Mouse (Mus musculus): ENCODE measurements around the gene Ccl24. TPM values are rescaled to one million over a fixed set of nuclear protein-coding genes. Genes with fewer than 3 reads are reported as not detected.
"Not testable (repeated sequence)": the region's sequence is repeated elsewhere in the genome, so short reads cannot be mapped to it uniquely, and the experiment has no call there.

Ccl24 gene
- polyA plus RNA-seq (2012; fragmentation: generic; extraction: Trizol) = not detected

GRCm38 (mm10) chr5:135573006-135573405 lies at the start of gene Ccl24:
Gene Ccl24 (minus strand): TSS chr5:135573049.
- Histone ChIP-seq H3K4me2 (ENCODE audit: low read depth) (no peak within 1 kb of the TSS), H3K79me2 (ENCODE audit: control insufficient read depth, insufficient read depth) (no peaks in the 10 kb centered on the region), H3K36me3 (ENCODE audit: control insufficient read depth, insufficient read depth) (no peaks in the 10 kb centered on the region), H3ac (ENCODE audit: control insufficient read depth, insufficient read length) (no peak within 1 kb of the TSS), H3K4me3 (no peak within 1 kb of the TSS), H3K27me3 (ENCODE audit: control insufficient read depth, insufficient read depth, insufficient read length) (peaks cover 3% of the 10 kb centered on the region)
- no peak for TF ChIP-seq MYOG (IDR thresholded peaks at IDR 0.05; ENCODE audit: control insufficient read depth in 1 of 3, insufficient read depth in 1 of 3, insufficient read length in 2 of 3, low read depth in 2 of 3)
- no peak for TF ChIP-seq TCF12 (IDR thresholded peaks at IDR 0.05; ENCODE audit: insufficient read depth, poor library complexity, severe bottlenecking)
- no peak for TF ChIP-seq TCF3 (IDR thresholded peaks at IDR 0.05; ENCODE audit: insufficient read length, low read depth)
- TF ChIP-seq SRF (IDR thresholded peaks at IDR 0.05; ENCODE audit: control insufficient read depth, insufficient read length, low read depth) = no peak
- TF ChIP-seq MAX (IDR thresholded peaks at IDR 0.05; ENCODE audit: low read depth) = no peak
- TF ChIP-seq USF1 (IDR thresholded peaks at IDR 0.05; ENCODE audit: low read depth) = no peak
- TF ChIP-seq E2F4 (IDR thresholded peaks at IDR 0.05; ENCODE audit: insufficient read depth) = no peak
- no peak for TF ChIP-seq REST (IDR thresholded peaks at IDR 0.05; ENCODE audit: insufficient read depth, insufficient read length)
- no peak for TF ChIP-seq CEBPB (IDR thresholded peaks at IDR 0.05; ENCODE audit: insufficient read depth, poor library complexity, severe bottlenecking)
- no peak for TF ChIP-seq MYOD1 (IDR thresholded peaks at IDR 0.05; ENCODE audit: control insufficient read depth in 1 of 3, insufficient read length in 2 of 3, low read depth in 2 of 3)

- no peak for TF ChIP-seq USF1 (IDR thresholded peaks at IDR 0.05; ENCODE audit: low read depth)
- no peak for TF ChIP-seq E2F4 (IDR thresholded peaks at IDR 0.05; ENCODE audit: insufficient read depth)
- no peak for TF ChIP-seq SRF (IDR thresholded peaks at IDR 0.05; ENCODE audit: control insufficient read depth, insufficient read length, low read depth)
- peak in 2 of 3 experiments; percentile 26 to 73 for TF ChIP-seq MYOG (IDR thresholded peaks at IDR 0.05; ENCODE audit: control insufficient read depth in 1 of 3, insufficient read depth in 1 of 3, insufficient read length in 2 of 3, low read depth in 2 of 3)
- no peak for TF ChIP-seq POLR2A (IDR thresholded peaks at IDR 0.05; ENCODE audit: insufficient read length, low read depth)
- peak in 2 of 3 experiments; percentile 52 to 83 for TF ChIP-seq MYOD1 (IDR thresholded peaks at IDR 0.05; ENCODE audit: control insufficient read depth in 1 of 3, insufficient read length in 2 of 3, low read depth in 2 of 3)
- Histone ChIP-seq H3ac (ENCODE audit: control insufficient read depth, insufficient read length) (no peak overlapping the region), H3K27me3 (ENCODE audit: control insufficient read depth, insufficient read depth, insufficient read length) (no peaks in the 10 kb centered on the region), H3K4me2 (ENCODE audit: low read depth) (peak overlapping the region; percentile 51), H3K79me2 (ENCODE audit: control insufficient read depth, insufficient read depth) (no peaks in the 10 kb centered on the region), H3K36me3 (ENCODE audit: control insufficient read depth, insufficient read depth) (no peaks in the 10 kb centered on the region), H3K4me3 (no peak overlapping the region)
These were observed 48.9 kb upstream of the Ccl24 start for GRCm38 (mm10) chr5:135621725-135622124.

DNA sequence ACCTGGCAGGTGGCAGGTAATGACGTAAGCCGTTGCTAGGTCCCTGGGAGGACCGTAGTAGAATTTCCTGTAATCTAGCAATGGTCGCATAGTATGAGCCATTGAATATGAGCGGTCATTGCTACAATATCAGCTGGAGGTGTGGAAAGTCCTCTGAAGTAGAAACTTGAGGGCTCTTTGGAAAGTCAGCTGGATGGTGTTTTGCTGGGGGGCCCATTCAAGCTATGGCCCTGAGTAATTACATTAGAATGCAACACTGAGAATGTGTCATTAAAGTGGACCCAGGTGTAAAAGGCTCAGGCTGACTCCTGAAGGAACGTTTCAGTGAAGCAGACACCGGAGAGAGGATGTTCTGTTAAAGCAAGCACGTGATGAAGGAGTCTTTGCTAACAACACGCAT lies 47.7 kb upstream of the Ccl24 start:
- TF ChIP-seq SRF (IDR thresholded peaks at IDR 0.05; ENCODE audit: control insufficient read depth, insufficient read length, low read depth) (no peak), CEBPB (IDR thresholded peaks at IDR 0.05; ENCODE audit: insufficient read depth, poor library complexity, severe bottlenecking) (no peak), TCF3 (IDR thresholded peaks at IDR 0.05; ENCODE audit: insufficient read length, low read depth) (no peak), MAX (IDR thresholded peaks at IDR 0.05; ENCODE audit: low read depth) (no peak), REST (IDR thresholded peaks at IDR 0.05; ENCODE audit: insufficient read depth, insufficient read length) (no peak), POLR2A (IDR thresholded peaks at IDR 0.05; ENCODE audit: insufficient read length, low read depth) (no peak), TCF12 (IDR thresholded peaks at IDR 0.05; ENCODE audit: insufficient read depth, poor library complexity, severe bottlenecking) (no peak), E2F4 (IDR thresholded peaks at IDR 0.05; ENCODE audit: insufficient read depth) (no peak), USF1 (IDR thresholded peaks at IDR 0.05; ENCODE audit: low read depth) (no peak), MYOD1 (IDR thresholded peaks at IDR 0.05; ENCODE audit: control insufficient read depth in 1 of 3, insufficient read length in 2 of 3, low read depth in 2 of 3) (no peak), POLR2AphosphoS2 (IDR thresholded peaks at IDR 0.05; ENCODE audit: insufficient read length, low read depth) (no peak), MYOG (IDR thresholded peaks at IDR 0.05; ENCODE audit: control insufficient read depth in 1 of 3, insufficient read depth in 1 of 3, insufficient read length in 2 of 3, low read depth in 2 of 3) (no peak)

DNA sequence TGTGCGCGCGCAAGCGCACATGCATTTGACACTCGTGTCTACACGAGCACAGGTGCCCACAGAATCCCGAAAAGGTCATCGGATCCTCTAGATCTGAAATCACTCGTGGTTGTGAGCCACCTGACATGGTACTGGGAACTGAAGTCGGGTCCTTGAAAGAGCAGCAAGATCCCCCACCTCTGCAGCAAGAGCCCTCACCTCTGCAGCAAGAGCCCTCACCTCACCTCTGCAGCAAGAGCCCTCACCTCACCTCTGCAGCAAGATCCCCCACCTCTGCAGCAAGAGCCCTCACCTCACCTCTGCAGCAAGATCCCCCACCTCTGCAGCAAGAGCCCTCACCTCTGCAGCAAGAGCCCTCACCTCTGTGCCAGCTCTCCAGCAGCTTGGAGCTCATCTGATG lies 46.9 kb upstream of the Ccl24 start:
- H3K4me3 ChIP-seq; H3K79me2 ChIP-seq (ENCODE audit: control insufficient read depth, insufficient read depth); H3K27me3 ChIP-seq (ENCODE audit: control insufficient read depth, insufficient read depth, insufficient read length); H3K36me3 ChIP-seq (ENCODE audit: control insufficient read depth, insufficient read depth); H3K4me2 ChIP-seq (ENCODE audit: low read depth); H3ac ChIP-seq (ENCODE audit: control insufficient read depth, insufficient read length): not testable (repeated sequence)

More for the DNA sequence above, 47.7 kb upstream of the Ccl24 start:
- Histone ChIP-seq H3K4me3 (no peak overlapping the region), H3K79me2 (ENCODE audit: control insufficient read depth, insufficient read depth) (no peaks in the 10 kb centered on the region), H3ac (ENCODE audit: control insufficient read depth, insufficient read length) (no peak overlapping the region), H3K4me2 (ENCODE audit: low read depth) (no peak overlapping the region), H3K27me3 (ENCODE audit: control insufficient read depth, insufficient read depth, insufficient read length) (no peaks in the 10 kb centered on the region), H3K36me3 (ENCODE audit: control insufficient read depth, insufficient read depth) (no peaks in the 10 kb centered on the region)

DNA sequence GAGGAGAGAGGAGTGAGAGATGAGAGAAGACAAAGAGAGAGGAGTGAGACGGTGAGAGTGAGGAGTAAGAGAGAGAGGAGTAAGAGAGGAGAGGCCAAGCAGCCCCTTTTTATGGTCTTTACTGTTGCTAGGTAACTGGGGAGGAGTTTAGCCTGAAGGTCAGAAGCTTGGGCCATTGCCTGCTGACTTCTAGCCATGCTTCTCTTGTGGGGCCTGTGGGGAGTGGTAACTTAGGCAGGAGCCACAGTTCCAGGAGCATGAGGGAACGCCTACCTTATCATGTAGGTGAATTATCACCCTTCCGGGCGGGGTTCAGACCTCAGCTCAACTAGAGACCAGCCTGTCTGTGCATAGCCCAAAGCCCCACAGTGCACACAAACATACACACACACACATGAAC lies 36.9 kb upstream of the Ccl24 start:
- Histone ChIP-seq H3K36me3 (ENCODE audit: control insufficient read depth, insufficient read depth) (no peaks in the 10 kb centered on the region), H3K4me3 (no peak overlapping the region), H3ac (ENCODE audit: control insufficient read depth, insufficient read length) (no peak overlapping the region), H3K4me2 (ENCODE audit: low read depth) (no peak overlapping the region), H3K27me3 (ENCODE audit: control insufficient read depth, insufficient read depth, insufficient read length) (no peaks in the 10 kb centered on the region), H3K79me2 (ENCODE audit: control insufficient read depth, insufficient read depth) (no peaks in the 10 kb centered on the region)
- no peak for TF ChIP-seq POLR2A (IDR thresholded peaks at IDR 0.05; ENCODE audit: insufficient read length, low read depth)
- no peak for TF ChIP-seq CEBPB (IDR thresholded peaks at IDR 0.05; ENCODE audit: insufficient read depth, poor library complexity, severe bottlenecking)
- no peak for TF ChIP-seq USF1 (IDR thresholded peaks at IDR 0.05; ENCODE audit: low read depth)
- TF ChIP-seq MAX (IDR thresholded peaks at IDR 0.05; ENCODE audit: low read depth) = no peak
- TF ChIP-seq E2F4 (IDR thresholded peaks at IDR 0.05; ENCODE audit: insufficient read depth) = no peak
- TF ChIP-seq REST (IDR thresholded peaks at IDR 0.05; ENCODE audit: insufficient read depth, insufficient read length) = no peak
- no peak for TF ChIP-seq TCF3 (IDR thresholded peaks at IDR 0.05; ENCODE audit: insufficient read length, low read depth)
- TF ChIP-seq SRF (IDR thresholded peaks at IDR 0.05; ENCODE audit: control insufficient read depth, insufficient read length, low read depth) = no peak
- TF ChIP-seq MYOD1 (IDR thresholded peaks at IDR 0.05; ENCODE audit: control insufficient read depth in 1 of 3, insufficient read length in 2 of 3, low read depth in 2 of 3) = no peak
- TF ChIP-seq MYOG (IDR thresholded peaks at IDR 0.05; ENCODE audit: control insufficient read depth in 1 of 3, insufficient read depth in 1 of 3, insufficient read length in 2 of 3, low read depth in 2 of 3) = no peak
- no peak for TF ChIP-seq TCF12 (IDR thresholded peaks at IDR 0.05; ENCODE audit: insufficient read depth, poor library complexity, severe bottlenecking)
- no peak for TF ChIP-seq POLR2AphosphoS2 (IDR thresholded peaks at IDR 0.05; ENCODE audit: insufficient read length, low read depth)

Data from myocyte (in vitro differentiated cells).